Mouse (Mus musculus): ENCODE data around the gene Cript. TPM values are rescaled to one million over a fixed set of nuclear protein-coding genes. Genes with fewer than 3 reads are reported as not detected.

The Cript gene
- total RNA-seq (2023), result 10 to 100 TPM; 60.5 to 63.1 TPM

GRCm38 (mm10) chr17:87025269-87025949 is at the start of gene Cript, which contains the start of gene Pigf:
Gene Cript, plus strand, starts transcription at chr17:87025550.
Gene Pigf, minus strand, starts transcription at chr17:87025406.

Other genes with a start within 250 kb of the Cript start
- gene Tmem247, start 108.2 kb upstream of the Cript start, total RNA-seq (2023), result not detected
- not detected for gene Atp6v1e2, start 77.7 kb upstream of the Cript start, total RNA-seq (2023)
- 10 to 100 TPM in 1 of 2 experiments, 1 to 10 TPM in 1; 8.5 to 10.9 TPM for gene Rhoq, start 62.5 kb upstream of the Cript start, total RNA-seq (2023)
- 1 to 10 TPM; 7.2 to 8.7 TPM for gene Pigf, start 144 bp upstream of the Cript start, total RNA-seq (2023)
- gene Socs5, start 82.1 kb downstream of the Cript start, total RNA-seq (2023), result 1 to 10 TPM; 5.5 to 5.7 TPM
- gene Mcfd2, start 240.4 kb downstream of the Cript start, total RNA-seq (2023), result 10 to 100 TPM; 23.2 to 25.4 TPM